Mouse (Mus musculus): ENCODE results near the gene Dock10.

Gene Dock10

GRCm38 (mm10) chr1:80728183-80728582, 30.1 kb downstream of the Dock10 start:
- no peak for DNase-seq (ENCODE audit: low read depth, low spot score)

- DNase-seq (ENCODE audit: low read depth, low spot score), result no peak
Measured at GRCm38 (mm10) chr1:80727403-80727802, 30.9 kb downstream of the Dock10 start.

GRCm38 (mm10) chr1:80722647-80723046, 35.7 kb downstream of the Dock10 start:
- DNase-seq (ENCODE audit: low read depth, low spot score), result no peak

GRCm38 (mm10) chr1:80722001-80722400, 36.3 kb downstream of the Dock10 start:
- no peak for DNase-seq (ENCODE audit: low read depth, low spot score)

- no peak for DNase-seq (ENCODE audit: low read depth, low spot score)
Measured at GRCm38 (mm10) chr1:80721181-80721580, 37.1 kb downstream of the Dock10 start.

- DNase-seq (ENCODE audit: low read depth, low spot score), result no peak
Measured at GRCm38 (mm10) chr1:80720146-80720545, 38.2 kb downstream of the Dock10 start.

- DNase-seq (ENCODE audit: low read depth, low spot score), result no peak
Measured at GRCm38 (mm10) chr1:80719436-80719835, 38.9 kb downstream of the Dock10 start.

- DNase-seq (ENCODE audit: low read depth, low spot score), result no peak
Measured at GRCm38 (mm10) chr1:80718666-80719065, 39.7 kb downstream of the Dock10 start.

- DNase-seq (ENCODE audit: low read depth, low spot score), result no peak
Measured at GRCm38 (mm10) chr1:80715917-80716316, 42.4 kb downstream of the Dock10 start.

- DNase-seq (ENCODE audit: low read depth, low spot score), result no peak
Measured at GRCm38 (mm10) chr1:80713920-80714319, 44.4 kb downstream of the Dock10 start.

GRCm38 (mm10) chr1:80710607-80711261, 47.6 kb downstream of the Dock10 start:
- DNase-seq (ENCODE audit: low read depth, low spot score), result no peak

- DNase-seq (ENCODE audit: low read depth, low spot score), result no peak
Measured at GRCm38 (mm10) chr1:80710097-80710541, 48.2 kb downstream of the Dock10 start.

- DNase-seq (ENCODE audit: low read depth, low spot score), result no peak
Measured at GRCm38 (mm10) chr1:80709299-80709698, 49.0 kb downstream of the Dock10 start.

GRCm38 (mm10) chr1:80703279-80703678, 55.0 kb downstream of the Dock10 start:
- no peak for DNase-seq (ENCODE audit: low read depth, low spot score)

- DNase-seq (ENCODE audit: low read depth, low spot score), result no peak
Measured at GRCm38 (mm10) chr1:80676004-80676673, 82.2 kb downstream of the Dock10 start.

- DNase-seq (ENCODE audit: low read depth, low spot score), result no peak
Measured at GRCm38 (mm10) chr1:80671730-80672129, 86.6 kb downstream of the Dock10 start.

DNA sequence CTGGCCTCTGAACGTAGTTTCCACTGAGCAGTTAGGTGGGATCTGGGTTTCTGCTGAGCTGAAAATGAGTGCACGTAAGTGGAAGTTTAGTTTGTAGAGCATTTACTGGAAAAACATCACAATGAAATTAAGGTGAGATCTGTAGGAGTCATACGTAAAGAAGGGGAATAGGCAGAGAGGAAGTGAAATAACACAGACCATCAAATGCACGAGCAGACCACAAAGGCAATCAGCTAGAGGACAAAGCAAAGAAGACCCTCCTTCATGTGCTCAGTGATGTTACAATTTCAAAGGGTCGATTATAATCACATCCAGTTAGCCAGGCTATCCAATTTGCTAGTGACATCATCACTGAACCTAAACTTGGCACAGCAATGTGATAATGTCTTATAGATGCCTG, 87.3 kb downstream of the Dock10 start:
- DNase-seq (ENCODE audit: low read depth, low spot score), result no peak

DNA sequence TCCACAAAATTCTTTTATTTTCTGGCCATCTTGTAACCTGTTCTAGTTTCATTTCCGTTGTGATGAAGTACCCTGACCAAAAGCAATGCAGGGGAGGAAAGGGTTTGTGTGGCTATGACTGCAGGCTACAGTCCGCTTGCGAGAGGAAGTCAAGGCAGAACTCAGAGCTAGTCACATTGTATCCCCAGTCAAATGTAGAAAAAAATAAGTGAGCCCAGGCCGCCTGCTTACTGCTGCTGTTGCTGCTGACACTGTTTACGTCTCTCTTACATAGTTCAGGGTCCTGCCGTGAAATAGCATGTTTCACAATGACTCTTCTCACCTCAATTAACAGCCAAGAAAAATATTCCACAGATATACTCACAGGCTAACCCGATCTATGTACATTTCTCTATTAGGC, 87.9 kb downstream of the Dock10 start:
- no peak for DNase-seq (ENCODE audit: low read depth, low spot score)

- no peak for DNase-seq (ENCODE audit: low read depth, low spot score)
Measured at GRCm38 (mm10) chr1:80665761-80666160, 92.6 kb downstream of the Dock10 start.

GRCm38 (mm10) chr1:80665161-80665560, 93.2 kb downstream of the Dock10 start:
- DNase-seq (ENCODE audit: low read depth, low spot score), result no peak

DNA sequence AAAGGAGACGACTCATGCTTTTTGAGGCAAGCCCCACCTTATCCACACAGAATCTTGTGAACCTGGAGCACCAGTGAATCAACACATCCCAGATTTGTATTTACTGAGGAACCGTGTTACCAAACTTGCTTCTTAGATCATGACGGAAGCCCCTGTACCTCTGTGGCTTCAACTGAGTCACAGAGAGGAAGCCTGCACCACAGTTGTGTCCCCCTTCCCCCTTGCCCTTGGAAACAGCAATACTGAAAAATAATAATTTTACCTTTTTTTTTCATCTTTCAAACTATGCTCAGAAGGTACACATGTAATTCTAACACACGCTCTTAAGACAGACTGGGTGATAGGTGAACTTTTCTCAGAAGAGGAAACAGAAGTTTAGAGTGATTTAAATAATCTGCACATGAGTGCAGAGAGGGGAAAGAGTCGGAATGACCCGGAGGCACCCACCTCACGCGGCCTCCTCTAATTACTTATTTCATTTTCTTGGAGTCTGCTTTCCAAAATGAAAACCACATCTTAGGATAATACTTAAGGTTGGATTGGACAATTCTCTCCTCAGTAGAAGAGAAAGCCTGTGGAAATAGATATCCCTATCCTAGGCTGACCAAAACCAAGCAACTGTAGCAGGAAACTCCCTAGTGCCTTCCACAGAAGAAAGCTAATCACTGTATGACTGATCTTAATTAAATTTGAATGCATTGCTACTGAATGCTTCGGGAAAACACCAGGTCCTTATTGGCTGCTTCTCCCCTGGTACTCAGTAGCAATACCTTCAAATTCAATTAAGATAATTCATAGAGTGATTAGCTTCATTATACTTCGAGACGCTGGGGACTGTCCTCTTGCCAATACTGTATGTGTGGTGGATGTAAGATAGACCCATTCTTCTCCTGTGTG, 96.6 kb downstream of the Dock10 start:
- no peak for DNase-seq (ENCODE audit: low read depth, low spot score)
